Mouse (Mus musculus) lung, postnatal 0 days (tissue): ENCODE data around the gene Gm8104. TPM values are rescaled to one million over a fixed set of nuclear protein-coding genes. Genes with fewer than 3 reads are reported as not detected.

Experiments
- polyA plus RNA-seq: library from polyadenylated mRNA; unstranded; fragments of >200 nt; fragmentation: Nextera tagmentation; extraction: Ambion mirVana; gene quantifications from 2 replicates; pipeline ENCODE4 v1.2.1, GENCODE M21; 2015

Gm8104 gene
- polyA plus RNA-seq, 1 experiment from 2014 or later = not detected

Other genes starting within 250 kb of the Gm8104 start
- gene Gm21977, start 247.1 kb upstream of the Gm8104 start, polyA plus RNA-seq = not detected in 2 replicates
- not detected in 2 replicates for gene Gm8082, start 107.0 kb upstream of the Gm8104 start, polyA plus RNA-seq
- not detected in 2 replicates for gene Gm10376, start 85.0 kb upstream of the Gm8104 start, polyA plus RNA-seq
- gene Gm8094, start 24.0 kb upstream of the Gm8104 start, polyA plus RNA-seq = not detected in 2 replicates
- not detected in 2 replicates for gene Gm7233, start 79.3 kb downstream of the Gm8104 start, polyA plus RNA-seq
- not detected in 2 replicates for gene Gm8122, start 134.7 kb downstream of the Gm8104 start, polyA plus RNA-seq
- not detected in 2 replicates for gene Gm8126, start 158.0 kb downstream of the Gm8104 start, polyA plus RNA-seq
- not detected in 2 replicates for gene Gm9732, start 174.4 kb downstream of the Gm8104 start, polyA plus RNA-seq
- gene Gm8127, start 193.2 kb downstream of the Gm8104 start, polyA plus RNA-seq = not detected in 2 replicates
- gene 1700001F09Rik, start 247.2 kb downstream of the Gm8104 start, polyA plus RNA-seq = not detected in 2 replicates